Mouse (Mus musculus) spleen, adult 18-20 months (tissue): ENCODE measurements around the gene Gm12355.
"Not testable (repeated sequence)": the region's sequence is repeated elsewhere in the genome, so short reads cannot be mapped to it uniquely, and the experiment has no call there.

Experiments
- DNase-seq, 2 experiments: peaks; one replicate each; pipeline ENCODE4 v3.0.0; 2022; ENCODE audit warnings: mixed read lengths in 2 of 2

Gene Gm12355

GRCm38 (mm10) chr11:98625611-98626410, at the start of gene Gm12355, which contains the start of gene Gsdma3:
Gm12355 (minus strand) TSS chr11:98625661.
Gsdma3 (plus strand) TSS chr11:98626360.
- no peak for DNase-seq

GRCm38 (mm10) chr11:98673136-98673535, 47.7 kb upstream of the Gm12355 start:
- peak; percentile 38 to 65 for DNase-seq

GRCm38 (mm10) chr11:98672482-98672881, 47.0 kb upstream of the Gm12355 start:
- DNase-seq, result no peak

GRCm38 (mm10) chr11:98671857-98672256, 46.4 kb upstream of the Gm12355 start:
- DNase-seq, result no peak

GRCm38 (mm10) chr11:98671284-98671815, 45.9 kb upstream of the Gm12355 start:
- DNase-seq, result no peak

- no peak for DNase-seq
Observed at GRCm38 (mm10) chr11:98668984-98669383, 43.5 kb upstream of the Gm12355 start.

GRCm38 (mm10) chr11:98664091-98664490, 38.6 kb upstream of the Gm12355 start, which contains the start of gene Gsdma:
Gsdma (plus strand) TSS chr11:98664351.
- DNase-seq, result no peak

GRCm38 (mm10) chr11:98660517-98660916, 35.1 kb upstream of the Gm12355 start:
- no peak for DNase-seq

GRCm38 (mm10) chr11:98655076-98655475, 29.6 kb upstream of the Gm12355 start:
- DNase-seq, result peak; percentile 21 to 47

GRCm38 (mm10) chr11:98646459-98646858, 21.0 kb upstream of the Gm12355 start, which contains the start of gene Gsdma2:
Gsdma2 (plus strand) TSS chr11:98646759.
- no peak for DNase-seq

GRCm38 (mm10) chr11:98645946-98646345, 20.5 kb upstream of the Gm12355 start:
- no peak for DNase-seq

GRCm38 (mm10) chr11:98644757-98645156, 19.3 kb upstream of the Gm12355 start:
- no peak for DNase-seq

- no peak for DNase-seq
Observed at GRCm38 (mm10) chr11:98640091-98640490, 14.6 kb upstream of the Gm12355 start.

- DNase-seq, result no peak
Observed at GRCm38 (mm10) chr11:98637501-98637900, 12.0 kb upstream of the Gm12355 start.

GRCm38 (mm10) chr11:98635312-98635970, 10.0 kb upstream of the Gm12355 start:
- peak in 1 of 2 experiments; percentile 40 for DNase-seq

GRCm38 (mm10) chr11:98630646-98631045, 5.2 kb upstream of the Gm12355 start:
- no peak for DNase-seq

GRCm38 (mm10) chr11:98628706-98629105, 3.2 kb upstream of the Gm12355 start:
- DNase-seq, result no peak

GRCm38 (mm10) chr11:98624381-98624780, 1.1 kb downstream of the Gm12355 start:
- not testable (repeated sequence) for DNase-seq

GRCm38 (mm10) chr11:98623981-98624380, 1.5 kb downstream of the Gm12355 start:
- not testable (repeated sequence) for DNase-seq

GRCm38 (mm10) chr11:98620791-98621190, 4.7 kb downstream of the Gm12355 start:
- DNase-seq, result no peak

- DNase-seq, result no peak
Observed at GRCm38 (mm10) chr11:98606763-98607162, 18.7 kb downstream of the Gm12355 start.

- not testable (repeated sequence) for DNase-seq
Observed at GRCm38 (mm10) chr11:98604911-98605310, 20.6 kb downstream of the Gm12355 start.

- DNase-seq, result no peak
Observed at GRCm38 (mm10) chr11:98603953-98604352, 21.5 kb downstream of the Gm12355 start.
